Mouse (Mus musculus): Measurements from ENCODE around the gene Nop53.

Gene Nop53

GRCm38 (mm10) chr7:15945721-15946536, at the start of gene Nop53:
Nop53 (minus strand) TSS chr7:15946074.
- DNase-seq (ENCODE audit: low spot score in 2 of 2), result peak; percentile 89 to 90

GRCm38 (mm10) chr7:15993789-15994188, 47.9 kb upstream of the Nop53 start:
- DNase-seq (ENCODE audit: low spot score in 2 of 2), result no peak

- DNase-seq (ENCODE audit: low spot score in 2 of 2), result no peak
Measured at GRCm38 (mm10) chr7:15993152-15993551, 47.3 kb upstream of the Nop53 start.

GRCm38 (mm10) chr7:15991764-15992163, 45.9 kb upstream of the Nop53 start:
- DNase-seq (ENCODE audit: low spot score in 2 of 2), result no peak

- DNase-seq (ENCODE audit: low spot score in 2 of 2), result no peak
Measured at GRCm38 (mm10) chr7:15987661-15988356, 41.9 kb upstream of the Nop53 start.

GRCm38 (mm10) chr7:15982729-15983407, 37.0 kb upstream of the Nop53 start:
- no peak for DNase-seq (ENCODE audit: low spot score in 2 of 2)

DNA sequence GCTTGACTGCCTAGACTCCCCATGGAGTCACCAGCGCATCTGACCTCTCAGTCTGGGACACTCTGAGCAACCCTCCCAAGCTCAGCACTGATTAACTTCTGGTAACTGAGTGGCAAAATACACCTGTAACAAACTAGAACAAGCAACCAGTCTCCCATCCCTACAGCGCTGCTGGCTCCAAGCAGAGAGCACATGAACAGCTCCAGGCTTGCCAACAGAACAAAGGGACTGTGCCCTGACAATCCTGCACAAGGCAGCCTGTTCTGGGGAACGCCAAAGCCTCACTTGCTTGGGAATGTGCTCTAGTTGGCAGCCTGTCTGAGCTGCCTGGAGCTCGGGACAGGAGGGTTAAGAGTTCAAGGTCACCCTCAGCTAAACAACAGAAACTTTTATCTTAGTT, 35.7 kb upstream of the Nop53 start:
- no peak for DNase-seq (ENCODE audit: low spot score in 2 of 2)

DNA sequence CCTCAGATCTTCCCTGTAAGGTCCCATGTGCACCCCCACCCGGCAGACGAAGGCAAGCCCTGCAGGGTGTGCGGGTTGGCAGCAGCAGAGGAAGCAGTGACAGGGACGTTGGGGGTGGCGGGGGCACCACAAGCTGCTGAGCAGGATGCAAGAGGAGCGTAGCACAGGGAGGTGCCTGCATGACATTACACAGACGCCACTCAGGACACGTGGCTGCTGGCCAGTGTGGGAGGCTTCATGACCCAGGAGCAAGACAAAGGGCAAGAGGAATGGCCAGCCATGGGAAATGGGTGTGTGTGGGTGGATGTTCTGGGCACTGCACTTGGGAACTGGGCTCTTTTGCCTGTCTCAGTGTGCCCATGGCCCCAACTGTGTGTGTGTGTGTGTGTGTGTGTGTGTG, 34.4 kb upstream of the Nop53 start:
- no peak for DNase-seq (ENCODE audit: low spot score in 2 of 2)

DNA sequence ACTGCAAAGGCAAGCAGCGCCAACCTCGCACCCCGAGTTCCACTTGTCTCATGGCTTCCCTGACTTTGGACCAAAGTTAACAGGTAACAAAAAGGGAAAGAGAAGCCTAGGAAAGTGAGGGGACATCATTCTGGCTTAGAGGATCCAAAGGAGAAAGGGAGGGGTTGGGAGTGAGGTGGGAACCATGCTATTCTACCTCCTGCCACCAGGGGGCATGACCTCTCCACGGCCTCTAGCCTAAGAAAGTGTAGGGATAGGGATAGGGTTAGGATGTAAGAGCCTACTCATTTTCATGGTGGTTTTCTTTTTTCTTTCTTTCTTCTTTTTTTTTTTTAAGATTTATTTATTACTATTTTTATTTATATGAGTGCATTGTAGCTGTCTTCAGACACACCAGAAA, 30.0 kb upstream of the Nop53 start:
- no peak for DNase-seq (ENCODE audit: low spot score in 2 of 2)

- DNase-seq (ENCODE audit: low spot score in 2 of 2), result no peak
Measured at GRCm38 (mm10) chr7:15975451-15975850, 29.6 kb upstream of the Nop53 start.

- peak in 1 of 2 experiments; percentile 60 for DNase-seq (ENCODE audit: low spot score in 2 of 2)
Measured at GRCm38 (mm10) chr7:15974712-15975111, 28.8 kb upstream of the Nop53 start.

DNA sequence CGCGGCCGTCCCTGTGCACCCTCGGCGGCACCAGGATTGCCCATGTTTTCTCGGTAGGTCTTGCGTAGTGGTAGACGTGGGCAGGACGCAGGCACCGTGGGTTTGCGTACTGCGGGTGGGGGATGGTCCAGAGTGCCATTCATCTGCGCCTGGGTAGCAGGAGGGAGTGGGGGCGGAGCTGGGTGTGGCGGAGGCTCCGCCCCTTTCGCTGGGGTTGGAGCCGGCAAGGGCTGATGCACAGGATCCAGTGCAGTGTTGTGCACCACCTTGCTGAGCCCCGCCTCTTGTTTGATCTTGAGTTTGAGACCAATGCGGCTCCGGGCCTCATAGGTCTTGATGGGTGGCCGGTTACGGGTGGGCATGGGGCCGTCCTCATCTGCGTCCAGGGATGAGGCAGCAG, 26.4 kb upstream of the Nop53 start:
- DNase-seq (ENCODE audit: low spot score in 2 of 2), result no peak

- DNase-seq (ENCODE audit: low spot score in 2 of 2), result no peak
Measured at GRCm38 (mm10) chr7:15969674-15970073, 23.8 kb upstream of the Nop53 start.

GRCm38 (mm10) chr7:15968322-15968721, 22.4 kb upstream of the Nop53 start:
- no peak for DNase-seq (ENCODE audit: low spot score in 2 of 2)

DNA sequence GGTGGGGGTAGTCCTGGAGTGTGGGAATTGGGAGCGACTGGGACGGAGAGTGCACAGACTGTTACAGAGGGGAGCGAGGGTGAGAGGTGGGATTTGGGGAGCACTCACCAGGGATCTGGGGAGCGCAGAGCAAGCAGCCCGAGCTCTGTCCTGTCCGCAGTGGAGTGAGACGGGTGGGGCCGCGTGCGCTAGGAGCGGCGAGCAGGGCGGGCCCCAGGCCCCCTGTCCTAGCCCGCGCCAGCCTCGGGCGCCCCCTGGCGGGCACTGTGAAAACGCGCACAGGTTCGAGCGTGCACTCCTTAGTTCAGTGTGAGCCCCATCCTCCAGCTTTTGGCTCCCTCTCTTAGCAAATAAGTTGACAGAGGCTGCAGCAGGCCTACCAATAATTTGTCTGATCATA, 21.4 kb upstream of the Nop53 start, which contains the start of gene Ehd2:
Gene Ehd2, minus strand, starts transcription at position 256 of the 400 bp plus-strand sequence.
- peak; percentile 67 to 83 for DNase-seq (ENCODE audit: low spot score in 2 of 2)

GRCm38 (mm10) chr7:15966489-15966888, 20.6 kb upstream of the Nop53 start:
- DNase-seq (ENCODE audit: low spot score in 2 of 2), result no peak

GRCm38 (mm10) chr7:15963798-15964652, 18.2 kb upstream of the Nop53 start:
- DNase-seq (ENCODE audit: low spot score in 2 of 2), result no peak

GRCm38 (mm10) chr7:15962311-15963288, 16.7 kb upstream of the Nop53 start:
- peak; percentile 73 to 90 for DNase-seq (ENCODE audit: low spot score in 2 of 2)

GRCm38 (mm10) chr7:15961798-15962197, 15.9 kb upstream of the Nop53 start:
- no peak for DNase-seq (ENCODE audit: low spot score in 2 of 2)

DNA sequence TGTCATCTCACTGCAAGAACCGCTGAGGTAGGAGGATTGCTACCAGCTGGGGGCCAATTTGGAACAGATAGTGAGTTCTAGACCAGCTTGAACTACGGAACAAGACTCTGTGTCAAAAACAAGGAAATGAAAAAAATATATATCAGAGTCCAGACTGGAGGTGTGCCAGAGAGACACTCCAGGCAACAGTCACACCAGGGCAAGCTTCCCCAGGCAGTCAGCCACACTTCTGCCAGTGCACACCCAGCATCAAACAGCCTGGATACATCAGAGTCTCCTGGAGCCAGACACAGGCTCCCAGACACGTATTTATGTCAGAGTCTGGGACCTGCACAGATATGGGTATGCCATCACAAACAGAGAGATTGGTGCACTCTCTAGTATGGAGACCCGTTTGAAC, 15.4 kb upstream of the Nop53 start:
- DNase-seq (ENCODE audit: low spot score in 2 of 2), result no peak
